Mouse (Mus musculus): ENCODE measurements around the gene Xkrx. TPM values are rescaled to one million over a fixed set of nuclear protein-coding genes. Genes with fewer than 3 reads are reported as not detected.

The Xkrx gene
- polyA plus RNA-seq (2014; fragmentation: Illumina TruSeq; extraction: RNeasy Lipid Tissue Mini Kit (QIAGEN cat#74804); ENCODE audit: low read depth, low replicate concordance), result 0.20 TPM

GRCm38 (mm10) chrX:134162043-134162720 is at the start of gene Xkrx:
Gene Xkrx, minus strand, starts transcription at chrX:134162076.

GRCm38 (mm10) chrX:134187201-134187600 is 25.3 kb upstream of the Xkrx start, which contains the start of gene Arl13a:
Gene Arl13a, plus strand, starts transcription at chrX:134187501.

Other genes starting within 250 kb of the Xkrx start
- gene Sytl4, start 180.3 kb downstream of the Xkrx start, polyA plus RNA-seq (2014; fragmentation: Illumina TruSeq; extraction: RNeasy Lipid Tissue Mini Kit (QIAGEN cat#74804); ENCODE audit: low read depth, low replicate concordance), result 20.3 TPM
- gene Cstf2, start 102.9 kb downstream of the Xkrx start, polyA plus RNA-seq (2014; fragmentation: Illumina TruSeq; extraction: RNeasy Lipid Tissue Mini Kit (QIAGEN cat#74804); ENCODE audit: low read depth, low replicate concordance), result 95.3 TPM
- 76.6 TPM for gene Arl13a, start 25.4 kb upstream of the Xkrx start, polyA plus RNA-seq (2014; fragmentation: Illumina TruSeq; extraction: RNeasy Lipid Tissue Mini Kit (QIAGEN cat#74804); ENCODE audit: low read depth, low replicate concordance)
- not detected for gene Nox1, start 59.9 kb upstream of the Xkrx start, polyA plus RNA-seq (2014; fragmentation: Illumina TruSeq; extraction: RNeasy Lipid Tissue Mini Kit (QIAGEN cat#74804); ENCODE audit: low read depth, low replicate concordance)
- gene Trmt2b, start 114.9 kb upstream of the Xkrx start, polyA plus RNA-seq (2014; fragmentation: Illumina TruSeq; extraction: RNeasy Lipid Tissue Mini Kit (QIAGEN cat#74804); ENCODE audit: low read depth, low replicate concordance), result 6.8 TPM
- gene Tmem35a, start 133.1 kb upstream of the Xkrx start, polyA plus RNA-seq (2014; fragmentation: Illumina TruSeq; extraction: RNeasy Lipid Tissue Mini Kit (QIAGEN cat#74804); ENCODE audit: low read depth, low replicate concordance), result 47.6 TPM
- gene Cenpi, start 146.0 kb upstream of the Xkrx start, polyA plus RNA-seq (2014; fragmentation: Illumina TruSeq; extraction: RNeasy Lipid Tissue Mini Kit (QIAGEN cat#74804); ENCODE audit: low read depth, low replicate concordance), result 20.9 TPM
- 3.3 TPM for gene Drp2, start 242.5 kb upstream of the Xkrx start, polyA plus RNA-seq (2014; fragmentation: Illumina TruSeq; extraction: RNeasy Lipid Tissue Mini Kit (QIAGEN cat#74804); ENCODE audit: low read depth, low replicate concordance)